Mouse (Mus musculus) CH12.LX (cell line): ENCODE results near the gene Dennd5b. TPM values are rescaled to one million over a fixed set of nuclear protein-coding genes. Genes with fewer than 3 reads are reported as not detected.
A peak's percentile ranks its signal among the peaks of the same experiment; 100 is the strongest.

Experiments used
- DNase-seq: peaks from one replicate; pipeline ENCODE4 v3.0.0-alpha.2; 2013; ENCODE audit errors: extremely low read depth
- H3K27ac ChIP-seq: 2 replicates; pipeline ENCODE4 v1.5.1; 2012; ENCODE audit warnings: low read depth, mild to moderate bottlenecking, control low read depth, moderate library complexity; ENCODE audit not compliant: insufficient read depth
- H3K27me3 ChIP-seq: replicated peaks from 2 replicates; pipeline ENCODE3; 2012; ENCODE audit warnings: inconsistent platforms
- H3K36me3 ChIP-seq, 2 experiments: replicated peaks in 1 of 2; 2 replicates each; pipeline versions ENCODE3 to v1.6.1; 2012; ENCODE audit warnings: inconsistent platforms in 1 of 2, low read length in 1 of 2, mild to moderate bottlenecking in 1 of 2, mixed read lengths in 1 of 2, moderate library complexity in 1 of 2; ENCODE audit not compliant: control insufficient read depth in 1 of 2, insufficient read depth in 1 of 2
- H3K4me1 ChIP-seq, 2 experiments: 2 replicates each; pipeline ENCODE4 v1.6.1; 2012; ENCODE audit warnings: inconsistent platforms in 1 of 2, moderate library complexity in 1 of 2; ENCODE audit not compliant: insufficient read depth in 2 of 2, control insufficient read depth in 1 of 2
- H3K4me2 ChIP-seq: 2 replicates; pipeline ENCODE4 v1.6.1; 2012; ENCODE audit warnings: low read depth, mild to moderate bottlenecking, control low read depth; ENCODE audit not compliant: poor library complexity, insufficient read depth, severe bottlenecking
- H3K4me3 ChIP-seq, 3 experiments: fragments of 150-350 bp in 1 of 3; sonication (generic) in 1 of 3; replicated peaks in 1 of 3; 2 replicates each; pipeline versions ENCODE3 to v1.5.1; 2011 to 2012; ENCODE audit warnings: low read depth in 2 of 3, low read length in 2 of 3, mild to moderate bottlenecking in 2 of 3, moderate library complexity in 2 of 3, control low read depth in 1 of 3, improper control_type of control experiment in 1 of 3, inconsistent platforms in 1 of 3, mixed read lengths in 1 of 3; ENCODE audit not compliant: poor library complexity in 1 of 3
- H3K79me2 ChIP-seq: replicated peaks from 2 replicates; pipeline ENCODE4 v1.6.1; 2012; ENCODE audit warnings: mild to moderate bottlenecking, moderate library complexity; ENCODE audit not compliant: control insufficient read depth, poor library complexity, insufficient read depth, severe bottlenecking; ENCODE audit errors: extremely low read depth
- H3K9ac ChIP-seq: 2 replicates; pipeline ENCODE4 v1.6.1; 2012; ENCODE audit warnings: low read depth, mild to moderate bottlenecking, control low read depth, moderate library complexity; ENCODE audit not compliant: insufficient read depth
- H3K9me3 ChIP-seq: replicated peaks from 2 replicates; pipeline ENCODE3; 2012; ENCODE audit warnings: low read length, inconsistent platforms, mixed read lengths
- CHD1 ChIP-seq: IDR thresholded peaks from 2 replicates; pipeline ENCODE4 v1.6.1; 2012; ENCODE audit warnings: low read depth, low read length, improper control_type of control experiment, inconsistent platforms
- CTCF ChIP-seq, 2 experiments: IDR thresholded peaks in 1 of 2; conservative IDR thresholded peaks in 1 of 2; 2 replicates each; pipeline ENCODE4 v1.5.1; 2011 to 2012; ENCODE audit warnings: low read depth in 2 of 2, low read length in 2 of 2, improper control_type of control experiment in 1 of 2, inconsistent platforms in 1 of 2, mild to moderate bottlenecking in 1 of 2, moderate library complexity in 1 of 2
- ELF1 ChIP-seq: IDR thresholded peaks from 2 replicates; pipeline ENCODE4 v1.6.1; 2014; ENCODE audit warnings: low read depth, mild to moderate bottlenecking, inconsistent platforms, low read length, improper control_type of control experiment
- EP300 ChIP-seq: IDR thresholded peaks from 2 replicates; pipeline ENCODE4 v1.6.1; 2011; ENCODE audit warnings: low read length, improper control_type of control experiment
- GABPA ChIP-seq: IDR thresholded peaks from 2 replicates; pipeline ENCODE4 v1.6.1; 2012; ENCODE audit warnings: low read depth, low read length, improper control_type of control experiment, inconsistent platforms; ENCODE audit not compliant: insufficient replicate concordance
- HCFC1 ChIP-seq: IDR thresholded peaks from 2 replicates; pipeline ENCODE4 v1.6.1; 2012; ENCODE audit warnings: low read depth, mild to moderate bottlenecking, inconsistent platforms, low read length, improper control_type of control experiment
- JUN ChIP-seq: IDR thresholded peaks from 2 replicates; pipeline ENCODE4 v1.6.1; 2011; ENCODE audit warnings: low read depth, mild to moderate bottlenecking, low read length, improper control_type of control experiment, moderate library complexity; ENCODE audit not compliant: insufficient read depth
- KAT2A ChIP-seq: IDR thresholded peaks from 2 replicates; pipeline ENCODE4 v1.6.1; 2012; ENCODE audit warnings: low read length, improper control_type of control experiment, inconsistent platforms; ENCODE audit not compliant: insufficient replicate concordance
- MEF2A ChIP-seq: IDR thresholded peaks from 2 replicates; pipeline ENCODE4 v1.6.1; 2014; ENCODE audit warnings: low read depth, mild to moderate bottlenecking, inconsistent platforms, low read length, improper control_type of control experiment, borderline replicate concordance
- MXI1 ChIP-seq: IDR thresholded peaks from 2 replicates; pipeline ENCODE4 v1.6.1; 2011; ENCODE audit warnings: mild to moderate bottlenecking, low read depth, low read length, improper control_type of control experiment
- MYC ChIP-seq: IDR thresholded peaks from 2 replicates; pipeline ENCODE4 v1.6.1; 2011; ENCODE audit warnings: low read depth, mild to moderate bottlenecking, improper control_type of control experiment, low read length
- NRF1 ChIP-seq: IDR thresholded peaks from 2 replicates; pipeline ENCODE4 v1.6.1; 2014; ENCODE audit warnings: low read depth, mild to moderate bottlenecking, inconsistent platforms, low read length, improper control_type of control experiment, moderate library complexity
- POLR2AphosphoS2 ChIP-seq: IDR thresholded peaks from 2 replicates; pipeline ENCODE4 v1.6.1; 2011; ENCODE audit warnings: low read depth, low read length, improper control_type of control experiment
- RAD21 ChIP-seq: IDR thresholded peaks from 2 replicates; pipeline ENCODE4 v1.6.1; 2011; ENCODE audit warnings: low read depth, mild to moderate bottlenecking, low read length, improper control_type of control experiment, moderate library complexity
- RCOR1 ChIP-seq: conservative IDR thresholded peaks from 2 replicates; pipeline ENCODE4 v1.6.1; 2012; ENCODE audit warnings: low read depth, mild to moderate bottlenecking, inconsistent platforms, low read length, improper control_type of control experiment
- SIN3A ChIP-seq: IDR thresholded peaks from 2 replicates; pipeline ENCODE4 v1.6.1; 2012; ENCODE audit warnings: low read length, improper control_type of control experiment, inconsistent platforms
- SMC3 ChIP-seq: IDR thresholded peaks from 2 replicates; pipeline ENCODE4 v1.6.1; 2011; ENCODE audit warnings: low read depth, low read length, improper control_type of control experiment
- USF2 ChIP-seq: conservative IDR thresholded peaks from 2 replicates; pipeline ENCODE4 v1.6.1; 2011; ENCODE audit warnings: low read depth, low read length, improper control_type of control experiment
- ZC3H11A ChIP-seq: IDR thresholded peaks from 2 replicates; pipeline ENCODE4 v1.6.1; 2012; ENCODE audit warnings: low read depth, mild to moderate bottlenecking, inconsistent platforms, low read length, improper control_type of control experiment
- ZKSCAN1 ChIP-seq: IDR thresholded peaks from 2 replicates; pipeline ENCODE4 v1.6.1; 2012; ENCODE audit warnings: low read depth, inconsistent platforms, low read length, improper control_type of control experiment, borderline replicate concordance
- ZMIZ1 ChIP-seq: IDR thresholded peaks from 2 replicates; pipeline ENCODE4 v1.6.1; 2012; ENCODE audit warnings: low read depth, mild to moderate bottlenecking, inconsistent platforms, low read length, improper control_type of control experiment
- ZNF384 ChIP-seq: IDR thresholded peaks from 2 replicates; pipeline ENCODE4 v1.6.1; 2012; ENCODE audit warnings: low read depth, low read length, improper control_type of control experiment, inconsistent platforms
- dilution Hi-C: fragments of 300-500 bp; cut with MboI; formaldehyde crosslinking; loops from 2 replicates; pipeline ENCODE4 v1.14.3; 2020; ENCODE audit warnings: low sequenced_read_pairs; ENCODE audit not compliant: extremely low pct_unique_long_range_greater_than_20kb, extremely low pct_ligation_motif_present
- in situ Hi-C: fragments of 300-500 bp; cut with MboI; formaldehyde crosslinking; loops from 3 replicates; pipeline ENCODE4 v1.14.3; 2019; ENCODE audit warnings: low sequenced_read_pairs, low pct_ligation_motif_present, low pct_unique_long_range_greater_than_20kb, mixed read lengths
- polyA plus RNA-seq: library from polyadenylated mRNA; unstranded; fragments of >175 nt; gene quantifications from 2 replicates; pipeline ENCODE4 v1.2.1, GENCODE M21; 2012; ENCODE audit warnings: low read depth; ENCODE audit not compliant: insufficient read length
- total RNA-seq, 2 experiments: library from RNA; depleted of rRNA; stranded (reverse); fragments of 300-350 nt in 1 of 2; fragments of >200 nt in 1 of 2; gene quantifications; 2 replicates each; pipeline ENCODE4 v1.2.3; 2012 to 2014

Gene Dennd5b
- total and polyA plus RNA-seq, 3 experiments, result 1.6 to 3.1 (median 2.2) TPM

DNA sequence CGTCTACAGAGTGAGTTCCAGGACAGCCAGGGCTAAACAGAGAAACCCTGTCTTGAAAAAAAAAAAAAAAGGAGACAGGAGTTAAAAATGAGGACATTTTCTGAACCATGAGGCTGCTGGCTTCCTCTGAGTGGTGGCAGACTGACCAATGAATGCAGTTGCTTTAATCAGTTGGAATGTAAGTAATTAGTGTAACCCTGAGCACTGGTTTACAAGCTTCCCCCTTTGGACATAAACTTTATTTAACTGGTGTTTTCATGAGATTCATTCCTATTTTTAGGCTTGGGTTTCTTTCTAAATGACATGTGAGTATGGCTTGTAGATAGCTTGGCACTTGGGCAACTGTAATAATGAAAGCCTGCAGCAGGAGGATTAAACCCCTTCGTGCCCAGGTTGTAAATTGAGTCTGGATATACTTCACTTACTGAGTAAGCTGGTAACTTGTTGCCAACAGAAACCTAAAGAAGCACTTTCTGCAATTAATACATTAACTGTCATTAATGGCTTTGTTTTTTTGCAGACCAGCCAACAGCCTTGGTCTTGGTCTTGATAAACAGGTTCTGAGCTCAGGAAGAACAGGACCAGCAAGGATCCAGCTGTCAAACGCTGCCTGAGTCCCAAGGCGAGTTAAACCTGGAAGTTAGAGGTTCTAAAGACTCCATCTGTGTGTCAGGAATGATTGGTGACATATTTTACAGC lies 141.8 kb downstream of the Dennd5b start:
- Histone ChIP-seq H3K4me2 (no peak overlapping the region), H3K9me3 (no peaks in the 10 kb centered on the region), H3K36me3 (no peaks in the 10 kb centered on the region), H3K27ac (no peak overlapping the region), H3K27me3 (no peaks in the 10 kb centered on the region), H3K4me3 (no peak overlapping the region), H3K9ac (no peak overlapping the region), H3K4me1 (no peaks in the 10 kb centered on the region), H3K79me2 (no peaks in the 10 kb centered on the region)
- TF ChIP-seq CHD1 (no peak), KAT2A (no peak), ELF1 (no peak), MEF2A (no peak), HCFC1 (no peak), NRF1 (no peak), GABPA (no peak), ZC3H11A (no peak), ZKSCAN1 (no peak), POLR2AphosphoS2 (no peak), EP300 (no peak), MYC (no peak), ZNF384 (no peak), USF2 (no peak), SIN3A (no peak), SMC3 (no peak), RCOR1 (no peak)
- dilution Hi-C loops (no loop called here), in situ Hi-C loops (no loop called here)
- DNase-seq, result no peak

DNA sequence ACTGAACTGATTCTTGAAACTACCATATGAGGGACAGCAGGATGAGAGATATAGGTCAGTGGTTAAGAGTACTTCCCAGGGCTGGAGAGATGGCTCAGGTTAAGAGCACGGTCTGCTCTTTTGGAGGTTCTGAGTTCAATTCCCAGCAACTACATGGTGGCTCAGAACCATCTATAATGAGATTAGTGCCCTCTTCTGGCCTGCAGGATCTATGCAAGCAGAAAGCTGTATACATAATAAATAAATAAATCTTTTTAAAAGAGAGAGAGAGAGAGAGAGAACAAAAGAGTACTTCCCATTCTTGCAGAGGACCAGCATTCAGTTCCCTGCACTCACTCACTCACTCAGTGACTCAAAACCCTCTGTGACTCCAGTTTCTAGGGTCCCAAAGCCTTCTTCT lies 142.8 kb downstream of the Dennd5b start:
- no peak for DNase-seq
- in situ Hi-C loops, result no loop called here
- no peak overlapping the region for H3K9ac ChIP-seq

More for the DNA sequence above, 142.8 kb downstream of the Dennd5b start:
- Histone ChIP-seq H3K27me3 (no peaks in the 10 kb centered on the region), H3K9me3 (no peaks in the 10 kb centered on the region), H3K4me2 (no peak overlapping the region), H3K4me1 (no peaks in the 10 kb centered on the region), H3K4me3 (no peak overlapping the region), H3K79me2 (no peaks in the 10 kb centered on the region), H3K27ac (no peak overlapping the region), H3K36me3 (no peaks in the 10 kb centered on the region)
- TF ChIP-seq CTCF (conservative IDR thresholded peaks at IDR 0.05 in 1 of 2, IDR thresholded peaks at IDR 0.05 in 1 of 2; ENCODE audit: low read depth in 2 of 2, low read length in 2 of 2) (peak in 1 of 2 experiments; percentile 53; a peak in 2 of 4 replicates), RAD21 (peak; percentile 27), USF2 (no peak), JUN (no peak), MXI1 (no peak), SMC3 (peak; percentile 23; the same call in 1 of the 2 replicates), ZMIZ1 (no peak)
- dilution Hi-C loops, result no loop called here
